Mouse (Mus musculus) thymus, adult 18-20 months (tissue): Measurements from ENCODE around the gene Hes7.
"Not testable (repeated sequence)": the region's sequence is repeated elsewhere in the genome, so short reads cannot be mapped to it uniquely, and the experiment has no call there.

Experiments
- DNase-seq, 2 experiments: peaks; one replicate each; pipeline ENCODE4 v3.0.0; 2022; ENCODE audit warnings: mixed read lengths in 2 of 2

Hes7 gene

GRCm38 (mm10) chr11:69088103-69088855 lies 31.9 kb upstream of the Hes7 start, which contains the start of gene Vamp2:
TSS of gene Vamp2 (plus strand) at chr11:69088490.
- DNase-seq: peak; percentile 78 to 79

GRCm38 (mm10) chr11:69088856-69089615 lies 31.2 kb upstream of the Hes7 start:
- no peak for DNase-seq

- no peak for DNase-seq
These were observed 30.5 kb upstream of the Hes7 start for GRCm38 (mm10) chr11:69089616-69090290.

GRCm38 (mm10) chr11:69090367-69090766 lies 29.8 kb upstream of the Hes7 start:
- no peak for DNase-seq

- no peak for DNase-seq
These were observed 28.4 kb upstream of the Hes7 start for GRCm38 (mm10) chr11:69091566-69092385.

- DNase-seq: peak; percentile 63 to 75
These were observed 27.8 kb upstream of the Hes7 start for GRCm38 (mm10) chr11:69092386-69092751.

- no peak for DNase-seq
These were observed 27.3 kb upstream of the Hes7 start for GRCm38 (mm10) chr11:69092871-69093270.

- not testable (repeated sequence) for DNase-seq
These were observed 26.3 kb upstream of the Hes7 start for GRCm38 (mm10) chr11:69093856-69094255.

GRCm38 (mm10) chr11:69094697-69095429 lies 25.3 kb upstream of the Hes7 start, which contains the start of gene Per1:
TSS of gene Per1 (plus strand) at chr11:69095217.
- peak; percentile 99 to 100 for DNase-seq

GRCm38 (mm10) chr11:69095511-69096231 lies 24.5 kb upstream of the Hes7 start:
- no peak for DNase-seq

- no peak for DNase-seq
These were observed 23.7 kb upstream of the Hes7 start for GRCm38 (mm10) chr11:69096360-69096986.

- peak; percentile 92 to 95 for DNase-seq
These were observed 23.0 kb upstream of the Hes7 start for GRCm38 (mm10) chr11:69096987-69097900.

GRCm38 (mm10) chr11:69098039-69098761 lies 22.0 kb upstream of the Hes7 start:
- no peak for DNase-seq

- DNase-seq: peak; percentile 89 to 93
These were observed 21.5 kb upstream of the Hes7 start for GRCm38 (mm10) chr11:69098762-69099091.

GRCm38 (mm10) chr11:69099177-69099914 lies 20.9 kb upstream of the Hes7 start:
- peak in 1 of 2 experiments; percentile 66 for DNase-seq

- peak; percentile 86 to 92 for DNase-seq
These were observed 20.3 kb upstream of the Hes7 start for GRCm38 (mm10) chr11:69099915-69100345.

- no peak for DNase-seq
These were observed 19.4 kb upstream of the Hes7 start for GRCm38 (mm10) chr11:69100639-69101360.
